Mouse (Mus musculus): ENCODE data around the gene Txnrd3. TPM values are rescaled to one million over a fixed set of nuclear protein-coding genes. Genes with fewer than 3 reads are reported as not detected.

Txnrd3 gene
- total RNA-seq (2023), result 1.2 and 1.6 TPM in 2 replicates

GRCm38 (mm10) chr6:89643798-89644270, at the start of gene Txnrd3:
Txnrd3 (plus strand) TSS chr6:89643988.

GRCm38 (mm10) chr6:89595018-89595776, 48.6 kb upstream of the Txnrd3 start, which contains the start of gene Chchd6:
Chchd6 (minus strand) TSS chr6:89595652.

GRCm38 (mm10) chr6:89707240-89707639, 63.5 kb downstream of the Txnrd3 start, which contains the start of gene Vmn1r40:
Vmn1r40 (plus strand) TSS chr6:89707540.

Other genes with a start within 250 kb of the Txnrd3 start
- gene Chchd6, start 48.3 kb upstream of the Txnrd3 start, total RNA-seq (2023), result 1.4 and 1.8 TPM in 2 replicates
- gene Vmn1r40, start 63.6 kb downstream of the Txnrd3 start, total RNA-seq (2023), result not detected in 2 replicates
- gene Vmn1r41, start 96.8 kb downstream of the Txnrd3 start, total RNA-seq (2023), result not detected in 2 replicates
- not detected in 2 replicates for gene Vmn1r42, start 232.4 kb downstream of the Txnrd3 start, total RNA-seq (2023)
- gene Vmn1r43, start 232.4 kb downstream of the Txnrd3 start, total RNA-seq (2023), result not detected in 2 replicates
- not detected in 2 replicates for gene Vmn1r44, start 239.7 kb downstream of the Txnrd3 start, total RNA-seq (2023)